Mouse (Mus musculus) gastrocnemius, adult 2 months (tissue): Measurements from ENCODE around the gene Clip3. TPM values are rescaled to one million over a fixed set of nuclear protein-coding genes. Genes with fewer than 3 reads are reported as not detected.
A peak's percentile ranks its signal among the peaks of the same experiment; 100 is the strongest.

Experiments used
- DNase-seq: peaks from one replicate; pipeline ENCODE4 v3.0.0; 2022
- H3K27ac ChIP-seq: fragments of 200-600 bp; 2 replicates; pipeline ENCODE4 v1.8.1; 2022; ENCODE audit warnings: mild to moderate bottlenecking
- H3K4me3 ChIP-seq: fragments of 200-600 bp; 2 replicates; pipeline ENCODE4 v1.8.1; 2022; ENCODE audit warnings: mild to moderate bottlenecking, moderate library complexity
- CTCF ChIP-seq: fragments of 200-600 bp; IDR thresholded peaks from 2 replicates; pipeline ENCODE4 v1.8.1; 2022; ENCODE audit warnings: antibody characterized with exemption, mild to moderate bottlenecking, moderate library complexity
- intact Hi-C: fragments of 180-260 bp; cut with DNase I; formaldehyde crosslinking; loops from one replicate; pipeline ENCODE4 v1.15.1; 2025
- total RNA-seq, 2 experiments: library from RNA; stranded (reverse); gene quantifications; 2 replicates each; pipeline ENCODE4 v1.2.3; 2021

The Clip3 gene
- total RNA-seq, 2 experiments from 2014 or later: 5.5 to 5.8 TPM

- H3K4me3 ChIP-seq: no peak overlapping the region
- TF ChIP-seq CTCF: peak; percentile 34
- H3K27ac ChIP-seq: no peak overlapping the region
- intact Hi-C loops: no loop called here
- no peak for DNase-seq
These were observed 14.7 kb downstream of the Clip3 start for GRCm38 (mm10) chr7:30306083-30306779.

GRCm38 (mm10) chr7:30308076-30309005 is 16.8 kb downstream of the Clip3 start, which contains the start of gene Alkbh6:
TSS of gene Alkbh6 (plus strand) at chr7:30308717.
- DNase-seq: peak; percentile 96
- intact Hi-C loops: no loop called here
- 0 out of 2 replicates have a peak, but pooled peaks have one; percentile 1 for TF ChIP-seq CTCF
- Histone ChIP-seq H3K27ac (peak within 1 kb of the TSS; percentile 92), H3K4me3 (peak within 1 kb of the TSS; percentile 91)

GRCm38 (mm10) chr7:30309395-30310129 is 18.0 kb downstream of the Clip3 start:
- intact Hi-C loops: no loop called here
- no peak for DNase-seq
- H3K27ac ChIP-seq: peak overlapping the region; percentile 92
- no peak for TF ChIP-seq CTCF
- peak overlapping the region; percentile 91 for H3K4me3 ChIP-seq

- Histone ChIP-seq H3K27ac (no peak overlapping the region), H3K4me3 (no peak overlapping the region)
- TF ChIP-seq CTCF: no peak
- no peak for DNase-seq
- intact Hi-C loops: no loop called here
These were observed 18.6 kb downstream of the Clip3 start for GRCm38 (mm10) chr7:30310136-30310535.

GRCm38 (mm10) chr7:30313666-30314320 is 22.3 kb downstream of the Clip3 start:
- DNase-seq: no peak
- TF ChIP-seq CTCF: no peak
- H3K27ac ChIP-seq: no peak overlapping the region
- H3K4me3 ChIP-seq: no peak overlapping the region
- intact Hi-C loops: no loop called here

GRCm38 (mm10) chr7:30314721-30315155 is 23.2 kb downstream of the Clip3 start, which contains the start of gene Syne4:
TSS of gene Syne4 (plus strand) at chr7:30314807.
- no peak for TF ChIP-seq CTCF
- Histone ChIP-seq H3K27ac (no peak within 1 kb of the TSS), H3K4me3 (no peak within 1 kb of the TSS)
- intact Hi-C loops: no loop called here
- DNase-seq: no peak

- no peak for DNase-seq
- H3K4me3 ChIP-seq: no peak overlapping the region
- no peak for TF ChIP-seq CTCF
These were observed 24.3 kb downstream of the Clip3 start for GRCm38 (mm10) chr7:30315559-30316529.

GRCm38 (mm10) chr7:30318142-30318541 is 26.6 kb downstream of the Clip3 start:
- DNase-seq: no peak
- intact Hi-C loops: no loop called here
- Histone ChIP-seq H3K4me3 (no peak overlapping the region), H3K27ac (no peak overlapping the region)
- no peak for TF ChIP-seq CTCF

More at GRCm38 (mm10) chr7:30315559-30316529, 24.3 kb downstream of the Clip3 start:
- H3K27ac ChIP-seq: no peak overlapping the region
- intact Hi-C loops: no loop called here

- DNase-seq: no peak
These were observed 29.4 kb downstream of the Clip3 start for GRCm38 (mm10) chr7:30320946-30321345.

GRCm38 (mm10) chr7:30321539-30322284 is 30.2 kb downstream of the Clip3 start, which contains the start of gene E130208F15Rik:
TSS of gene E130208F15Rik (plus strand) at chr7:30321740.
- intact Hi-C loops: loop anchor here (2.0 kb wide), 1 partner anchor 407 kb away; the partner anchor contains the start of gene Tmem147
- Histone ChIP-seq H3K4me3 (peak within 1 kb of the TSS; percentile 98), H3K27ac (peak within 1 kb of the TSS; percentile 95)
- peak; percentile 76 for DNase-seq
- TF ChIP-seq CTCF: no peak

More at GRCm38 (mm10) chr7:30320946-30321345, 29.4 kb downstream of the Clip3 start:
- TF ChIP-seq CTCF: no peak
- Histone ChIP-seq H3K27ac (peak overlapping the region; percentile 95), H3K4me3 (peak overlapping the region; percentile 98)
- intact Hi-C loops: no loop called here
